Mouse (Mus musculus) megakaryocyte-erythroid progenitor cell, adult 5-6 weeks (primary cell): ENCODE data around the gene Lbhd1. TPM values are rescaled to one million over a fixed set of nuclear protein-coding genes. Genes with fewer than 3 reads are reported as not detected.
"Not testable (repeated sequence)": the region's sequence is repeated elsewhere in the genome, so short reads cannot be mapped to it uniquely, and the experiment has no call there.

Source experiments
- ATAC-seq: replicated peaks from 2 replicates; pipeline ENCODE4 v1.8.0; 2016; ENCODE audit warnings: mild to moderate bottlenecking, inconsistent platforms; ENCODE audit not compliant: severe bottlenecking, poor library complexity, low FRiP score, low TSS enrichment
- total RNA-seq, 2 experiments: library from RNA; stranded (forward) in 1 of 2; stranded (reverse) in 1 of 2; fragments of 200-1000, 215-1000 nt in 1 of 2; fragments of >200 nt in 1 of 2; fragmentation: Nextera tagmentation in 1 of 2; gene quantifications; 2 replicates each; pipeline ENCODE4 v1.2.3; 2014 to 2017

The Lbhd1 gene
- total RNA-seq (2014; fragmentation: Nextera tagmentation) (27.8 and 35.8 TPM in 2 replicates), total RNA-seq (2017) (18.0 and 18.4 TPM in 2 replicates)

DNA sequence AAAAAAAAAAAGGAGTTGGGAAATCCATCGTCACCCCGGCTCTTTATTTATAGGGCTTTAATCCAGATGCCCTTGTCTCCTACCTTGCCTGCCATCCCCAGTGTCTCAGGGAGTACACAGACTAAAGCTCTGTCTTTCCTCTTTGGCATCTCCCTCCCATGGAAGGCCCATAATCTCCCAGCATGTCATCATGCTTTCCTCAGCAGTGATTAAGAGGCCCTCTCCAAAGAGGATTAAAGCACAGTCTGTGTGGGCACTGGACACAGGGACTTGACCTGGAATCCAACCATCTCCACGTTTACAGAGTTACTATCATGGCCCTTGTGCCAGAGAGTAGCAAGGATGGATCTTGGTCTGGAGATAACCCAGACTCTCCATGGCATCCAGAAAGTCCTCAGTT is at the start of gene Lbhd1, which contains the start of gene Gm49403:
TSS of gene Lbhd1 (plus strand) at position 117 of the 400 bp plus-strand sequence.
TSS of gene Gm49403 (plus strand) at position 315 of the 400 bp plus-strand sequence.
- ATAC-seq = no peak

DNA sequence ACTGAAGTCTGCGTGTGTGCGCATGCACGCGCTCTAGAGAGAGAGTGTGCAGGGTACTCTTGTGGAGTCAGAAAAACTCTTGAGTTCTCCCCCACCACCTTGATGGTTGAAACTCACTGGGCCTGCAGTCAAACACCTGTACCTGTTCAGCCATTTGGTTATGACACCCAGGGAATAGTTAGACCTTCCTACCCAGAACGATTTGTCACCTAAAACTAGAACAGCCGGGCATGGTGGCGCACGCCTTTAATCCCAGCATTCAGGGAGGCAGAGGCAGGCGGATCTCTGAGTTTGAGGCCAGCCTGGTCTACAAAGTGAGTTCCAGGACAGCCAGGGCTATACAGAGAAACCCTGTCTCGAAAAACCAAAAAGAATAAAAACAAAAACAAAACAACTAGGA is 47.2 kb upstream of the Lbhd1 start:
- not testable (repeated sequence) for ATAC-seq

- ATAC-seq = peak; percentile 71
Measured at GRCm38 (mm10) chr19:8837251-8837791, 46.2 kb upstream of the Lbhd1 start, which contains the start of gene Bscl2. TSS of gene Bscl2 (plus strand) at chr19:8837467.

DNA sequence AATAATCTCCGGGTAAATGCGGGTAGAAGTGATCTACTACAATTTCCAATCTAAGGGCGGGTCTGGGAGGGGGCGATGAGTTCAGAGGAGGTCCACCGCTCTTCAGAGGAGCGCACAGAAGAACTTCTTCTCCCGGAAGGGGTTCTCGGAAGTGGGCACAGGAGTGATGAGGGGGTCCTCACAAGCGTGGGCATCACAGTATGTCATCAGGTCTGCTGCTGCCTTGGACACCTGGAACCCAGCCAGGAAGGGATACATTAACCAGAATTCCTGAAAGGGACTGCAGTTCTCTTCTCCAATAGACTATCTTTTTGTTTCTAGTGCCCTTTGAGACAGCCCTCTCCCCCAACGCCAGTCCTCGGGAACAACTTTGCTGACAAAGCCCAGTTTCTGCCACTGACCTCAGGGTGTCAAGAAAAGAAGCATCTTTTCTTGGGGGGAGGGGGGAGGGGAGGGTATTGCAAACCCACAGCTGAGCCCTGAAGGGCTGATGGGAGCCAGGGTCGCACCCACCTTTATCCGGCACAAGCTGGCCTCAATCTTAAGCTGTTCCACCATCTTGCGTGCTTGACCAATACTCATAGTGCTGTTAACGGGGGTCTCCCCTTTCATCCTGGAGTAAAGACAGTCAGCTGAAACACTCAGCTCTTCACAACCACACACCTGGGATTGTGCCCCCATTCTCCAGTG is 45.3 kb upstream of the Lbhd1 start:
- ATAC-seq = no peak

GRCm38 (mm10) chr19:8839103-8839907 is 44.2 kb upstream of the Lbhd1 start, which contains the start of gene Gng3:
TSS of gene Gng3 (minus strand) at chr19:8839194.
- no peak for ATAC-seq

DNA sequence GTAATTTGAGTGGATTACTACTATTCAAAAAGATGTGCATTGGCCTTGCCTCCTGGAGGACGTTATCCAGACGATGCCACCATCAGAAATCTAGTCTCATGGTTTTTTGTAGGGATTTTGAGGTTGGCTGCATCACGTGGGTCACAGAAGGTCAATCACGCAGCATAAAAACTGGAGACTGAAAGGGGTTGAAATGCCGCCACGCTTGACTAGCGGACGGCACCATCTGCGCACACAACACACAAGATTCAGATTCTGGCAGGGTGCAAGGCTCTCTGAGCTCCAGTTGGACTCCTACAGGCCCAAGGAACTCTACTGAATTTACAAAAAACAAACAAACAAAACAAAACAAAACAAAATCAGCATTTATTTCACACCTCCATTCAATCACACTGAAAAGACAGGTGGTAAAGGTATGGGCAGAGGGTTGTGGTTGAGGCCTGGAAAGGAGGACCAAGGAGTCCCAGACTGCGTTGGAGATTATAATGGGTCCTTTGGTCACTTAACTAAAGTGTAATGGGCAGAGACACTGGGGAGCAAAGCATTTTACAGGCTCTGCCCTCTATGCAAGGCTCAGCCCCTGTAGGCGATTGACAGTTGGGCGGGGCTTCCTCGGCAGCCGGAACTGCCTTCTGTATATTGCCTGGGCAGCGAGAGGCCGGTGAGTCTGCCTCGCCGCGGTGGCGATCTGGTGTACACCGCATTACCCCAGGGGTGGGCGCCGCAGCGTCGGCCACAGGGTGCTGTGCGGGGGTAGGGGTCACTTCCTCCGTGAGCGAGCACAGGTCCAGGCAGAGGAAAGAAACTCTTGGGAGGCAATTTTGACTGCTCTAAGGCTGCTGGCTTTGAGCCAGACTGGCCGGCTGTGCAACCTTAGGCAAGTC is 43.4 kb upstream of the Lbhd1 start:
- ATAC-seq = peak; percentile 71

DNA sequence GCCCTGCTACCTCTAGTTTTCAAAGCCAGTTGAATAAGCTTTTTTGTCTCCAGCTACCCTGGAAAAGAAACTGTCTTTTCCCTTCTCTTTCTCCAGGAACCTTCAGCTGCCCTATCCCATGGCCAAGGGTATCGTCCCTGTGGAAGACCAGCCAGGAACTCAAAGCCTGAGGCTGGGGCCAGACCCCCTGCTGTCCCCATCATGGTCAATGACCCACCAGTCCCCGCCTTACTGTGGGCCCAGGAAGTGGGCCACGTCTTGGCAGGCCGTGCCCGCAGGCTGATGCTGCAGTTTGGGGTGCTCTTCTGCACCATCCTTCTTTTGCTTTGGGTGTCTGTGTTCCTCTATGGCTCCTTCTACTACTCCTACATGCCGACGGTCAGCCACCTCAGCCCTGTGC is 42.5 kb upstream of the Lbhd1 start:
- ATAC-seq = no peak

DNA sequence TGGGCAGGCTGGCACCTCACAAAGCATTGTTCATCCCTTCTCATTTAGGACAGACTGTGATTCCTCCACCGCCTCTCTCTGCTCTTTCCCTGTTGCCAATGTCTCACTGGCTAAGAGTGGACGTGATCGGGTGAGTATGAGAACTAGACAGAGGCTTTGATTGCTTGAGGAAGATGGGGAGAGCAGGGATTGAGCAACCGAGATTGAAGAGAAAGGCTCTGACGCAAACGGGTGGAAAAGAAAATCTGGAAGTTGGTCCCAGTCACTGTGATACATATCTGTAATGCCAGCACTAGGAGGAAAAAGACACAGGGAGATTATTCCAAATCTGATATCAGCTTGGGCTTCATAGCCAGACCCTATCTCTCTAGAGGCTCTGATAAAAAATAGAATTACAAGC is 40.6 kb upstream of the Lbhd1 start:
- ATAC-seq = no peak

GRCm38 (mm10) chr19:8844371-8845129 is 39.0 kb upstream of the Lbhd1 start:
- ATAC-seq = peak; percentile 42; the same call in 1 of the 2 replicates

- no peak for ATAC-seq
Measured at GRCm38 (mm10) chr19:8848356-8848755, 35.2 kb upstream of the Lbhd1 start.

DNA sequence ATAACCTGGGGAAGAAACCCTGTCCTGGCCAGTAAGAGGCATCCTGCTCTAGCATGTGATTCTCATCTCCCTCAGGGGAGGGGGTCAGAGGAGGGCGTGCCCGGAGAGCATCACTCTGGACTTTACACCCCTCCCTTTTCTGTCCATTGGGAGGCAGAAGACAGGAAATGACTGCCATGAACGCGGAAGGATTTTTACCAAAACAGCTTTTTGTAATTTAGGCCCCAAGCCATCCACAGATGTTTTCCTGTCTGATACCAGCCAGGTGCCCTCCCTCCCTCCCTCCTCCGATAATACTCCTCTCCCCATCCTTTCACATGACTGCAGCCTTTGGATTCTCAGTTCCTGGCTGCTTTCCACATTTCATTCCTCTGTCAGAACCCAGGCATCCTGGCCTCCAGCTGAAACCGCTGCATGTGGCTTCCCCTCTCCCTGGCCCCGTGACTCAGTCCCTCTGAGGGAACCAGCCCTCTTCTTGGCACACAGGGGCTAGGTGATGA is 33.1 kb upstream of the Lbhd1 start, which contains the start of gene Lrrn4cl:
TSS of gene Lrrn4cl (plus strand) at position 367 of the 500 bp plus-strand sequence.
- ATAC-seq = peak; percentile 36; the same call in 1 of the 2 replicates

- no peak for ATAC-seq
Measured at GRCm38 (mm10) chr19:8851639-8852038, 31.9 kb upstream of the Lbhd1 start.

GRCm38 (mm10) chr19:8852236-8852928 is 31.1 kb upstream of the Lbhd1 start:
- ATAC-seq = no peak

DNA sequence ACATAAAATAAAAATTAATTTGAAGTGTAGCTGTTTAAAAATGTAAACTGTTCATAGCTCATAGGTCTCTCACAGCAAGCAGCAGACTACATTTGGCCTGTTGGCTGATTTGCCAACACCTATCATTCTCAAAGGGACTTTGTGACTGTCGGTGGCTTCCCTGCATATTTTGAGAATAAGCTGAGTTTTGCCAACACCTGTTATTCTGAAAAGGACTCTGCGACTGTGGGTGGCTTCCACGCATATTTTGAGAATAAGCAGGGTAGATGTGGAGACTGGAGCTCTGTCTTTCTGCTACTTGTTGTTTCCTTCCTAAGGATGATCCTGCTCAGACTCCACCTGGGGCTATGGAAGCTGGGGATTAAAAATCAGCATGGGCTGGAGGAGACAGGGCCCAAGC is 30.4 kb upstream of the Lbhd1 start:
- ATAC-seq = no peak

DNA sequence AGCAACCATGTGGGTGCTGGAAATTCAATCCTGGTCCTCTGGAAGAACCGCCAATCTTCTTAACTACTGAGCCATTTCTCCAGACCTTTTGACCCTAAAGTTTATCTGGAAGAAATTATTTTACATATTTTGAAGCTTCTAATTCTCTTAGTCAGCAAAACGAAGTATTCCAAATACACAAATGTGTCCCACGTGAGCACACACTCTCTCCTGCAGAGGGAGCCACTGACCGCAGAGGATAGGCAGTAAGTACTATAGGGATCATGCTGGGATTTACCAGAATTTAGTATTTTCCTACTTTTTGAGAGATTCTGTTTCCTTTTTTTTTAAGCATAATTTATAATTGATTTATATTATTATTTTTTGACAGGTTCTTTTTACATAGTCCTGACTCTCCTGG is 25.8 kb upstream of the Lbhd1 start:
- 0 out of 2 replicates have a peak, but pooled peaks have one; percentile 52 for ATAC-seq

GRCm38 (mm10) chr19:8859018-8859417 is 24.5 kb upstream of the Lbhd1 start:
- ATAC-seq = no peak

DNA sequence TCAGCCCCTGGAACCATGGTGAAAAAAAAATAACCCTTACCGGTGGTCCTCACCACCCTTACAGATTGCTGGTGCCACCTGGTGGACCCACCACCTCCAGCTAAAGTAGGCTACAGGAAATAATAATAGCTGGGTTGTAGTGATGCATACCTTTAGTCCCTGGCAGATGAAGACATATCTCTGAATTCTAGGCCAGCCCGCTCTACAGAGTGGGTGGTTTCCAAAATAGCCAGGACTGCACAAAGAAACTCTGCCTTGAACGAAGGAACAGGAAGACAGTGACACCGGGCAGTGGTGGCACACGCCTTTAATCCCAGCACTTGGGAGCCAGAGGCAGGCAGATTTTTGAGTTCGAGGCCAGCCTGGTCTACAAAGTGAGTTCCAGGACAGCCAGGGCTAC is 19.3 kb upstream of the Lbhd1 start:
- no peak for ATAC-seq

GRCm38 (mm10) chr19:8870381-8870780 is 13.2 kb upstream of the Lbhd1 start:
- not testable (repeated sequence) for ATAC-seq
